Mouse (Mus musculus): ENCODE measurements at regions not wholly inside any gene's neighbourhood (a gene's known extent, or its start where the extent isn't known, plus 50 kb on each side); places are given as distances from the start of the nearest gene placed in this dataset.
A peak's percentile ranks its signal among the peaks of the same experiment; 100 is the strongest.

DNA sequence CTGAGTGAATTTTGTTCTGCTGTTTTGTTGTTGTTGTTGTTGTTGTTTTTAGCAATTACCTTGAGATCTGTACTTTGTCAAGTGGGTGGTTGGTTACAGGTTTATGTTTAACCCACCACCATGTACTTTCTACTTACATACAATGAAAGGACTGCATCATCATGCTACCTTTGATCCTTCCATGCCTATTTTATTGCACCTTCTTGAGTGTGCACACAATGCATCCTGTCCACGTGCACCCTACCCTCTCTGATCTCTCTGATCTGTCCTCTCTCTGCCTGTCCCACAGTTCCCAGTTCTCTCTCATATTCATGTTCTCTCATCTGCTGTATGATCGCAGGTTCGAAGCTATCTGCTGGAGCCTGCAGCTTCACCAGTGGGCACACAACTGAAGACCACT lies 59.9 kb upstream of the Gas1 start:
- DNase-seq (ENCODE audit: low read depth, low spot score) (no peak), ATAC-seq (no peak)
- ChIA-PET CTCF (no interaction called here), POLR2A (no interaction called here)
- TF ChIP-seq CTCF (IDR thresholded peaks at IDR 0.05) = no peak
- no peaks in the 10 kb centered on the region for H3K27me3 ChIP-seq
- in situ Hi-C loops (cut with MboI; ENCODE audit: low pct_unique_long_range_greater_than_20kb) = no loop called here

DNA sequence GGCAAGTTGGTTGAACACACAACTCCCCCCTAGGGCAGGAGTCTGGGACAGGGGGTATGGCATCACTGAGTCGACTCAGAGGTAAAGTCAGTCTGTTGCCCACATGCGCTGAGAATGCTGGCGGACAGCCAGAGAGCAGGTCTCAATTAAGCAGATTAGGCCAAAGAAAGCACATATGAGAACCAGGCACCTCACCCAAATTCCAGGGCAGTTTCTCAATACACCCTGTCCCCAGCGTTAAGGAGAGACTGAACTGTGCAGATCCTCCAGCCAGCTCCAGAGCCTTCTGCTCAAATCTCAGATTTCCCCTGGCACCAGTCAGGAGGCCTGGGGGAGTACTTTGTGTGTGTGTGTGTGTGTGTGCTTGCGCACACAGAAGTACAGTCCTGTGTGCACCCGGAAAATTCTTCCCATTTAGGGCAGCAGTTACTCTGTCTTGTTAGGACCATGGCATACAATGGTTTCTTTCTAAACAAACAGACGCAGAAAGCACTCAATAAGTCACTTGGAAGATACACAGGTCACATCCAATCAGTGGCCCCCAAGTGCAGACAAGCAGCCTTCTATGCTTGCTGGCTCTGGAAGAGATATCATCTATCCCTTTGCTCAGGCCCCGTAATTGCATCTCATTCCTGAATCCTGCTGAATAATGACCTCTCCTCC lies 65.4 kb upstream of the Gas1 start:
- peak; percentile 39 for DNase-seq (ENCODE audit: low read depth, low spot score)
- ChIA-PET POLR2A (no interaction called here), CTCF (interaction anchor here (1.6 kb wide), 1 partner anchor 12 kb away, joined by 5 read pairs; no protein-coding TSS in a partner anchor)
- in situ Hi-C loops (cut with MboI; ENCODE audit: low pct_unique_long_range_greater_than_20kb) = no loop called here
- no peak for TF ChIP-seq CTCF (IDR thresholded peaks at IDR 0.05)
- H3K27me3 ChIP-seq = no peaks in the 10 kb centered on the region
- ATAC-seq = peak; percentile 51

DNA sequence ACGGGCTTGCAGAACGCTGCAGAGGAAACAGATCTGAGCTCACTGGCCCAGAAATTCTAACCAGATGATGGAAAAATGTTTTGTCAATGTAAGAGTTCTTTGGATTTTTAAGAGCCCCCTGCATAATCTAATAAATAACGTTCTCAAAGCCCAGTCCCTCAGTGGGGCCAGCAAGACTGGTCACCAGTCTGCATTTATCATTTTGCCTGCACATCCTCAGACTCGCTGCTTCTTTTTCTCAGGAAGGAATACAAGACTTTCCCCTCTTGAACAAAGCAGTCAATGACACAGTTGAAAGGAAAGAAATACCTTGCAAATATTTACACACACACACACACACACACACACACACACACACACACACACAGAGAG lies 65.9 kb upstream of the Gas1 start:
- POLR2A ChIA-PET = no interaction called here
- CTCF ChIA-PET = interaction anchor here (1.6 kb wide), 1 partner anchor 11 kb away, joined by 5 read pairs; no protein-coding TSS in a partner anchor
- DNase-seq (ENCODE audit: low read depth, low spot score) = no peak
- no peak for TF ChIP-seq CTCF (IDR thresholded peaks at IDR 0.05)
- no peaks in the 10 kb centered on the region for H3K27me3 ChIP-seq
- in situ Hi-C loops (cut with MboI; ENCODE audit: low pct_unique_long_range_greater_than_20kb) = no loop called here
- ATAC-seq = no peak

DNA sequence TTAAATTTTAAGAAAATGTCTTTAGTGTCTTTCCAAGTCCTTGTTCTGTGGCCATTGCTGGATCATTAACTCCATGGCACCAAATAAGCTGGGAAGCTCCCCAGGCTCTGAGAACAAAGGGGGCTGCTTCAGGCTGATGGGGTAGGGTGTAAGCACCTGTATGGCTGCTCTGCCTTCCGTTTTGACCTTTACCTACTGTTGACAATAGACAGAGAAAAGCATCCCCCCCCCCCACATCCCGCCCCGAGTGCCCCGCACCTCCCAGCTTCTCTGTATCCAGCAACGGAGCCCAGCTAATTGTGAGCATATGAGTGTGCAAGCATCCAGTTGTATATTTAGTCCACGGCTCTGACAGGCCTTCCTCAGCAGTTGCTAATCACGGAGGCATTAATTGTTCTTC lies 78.0 kb upstream of the Gas1 start:
- DNase-seq (ENCODE audit: low read depth, low spot score) (no peak), ATAC-seq (no peak)
- POLR2A ChIA-PET = no interaction called here
- TF ChIP-seq CTCF (IDR thresholded peaks at IDR 0.05) = no peak
- CTCF ChIA-PET = interaction anchor here (1.3 to 1.7 kb wide), 3 partner anchors 13 to 69 kb away, joined by 3 to 5 read pairs (median 4); no protein-coding TSS in a partner anchor
- in situ Hi-C loops (cut with MboI; ENCODE audit: low pct_unique_long_range_greater_than_20kb) = no loop called here
- no peaks in the 10 kb centered on the region for H3K27me3 ChIP-seq

DNA sequence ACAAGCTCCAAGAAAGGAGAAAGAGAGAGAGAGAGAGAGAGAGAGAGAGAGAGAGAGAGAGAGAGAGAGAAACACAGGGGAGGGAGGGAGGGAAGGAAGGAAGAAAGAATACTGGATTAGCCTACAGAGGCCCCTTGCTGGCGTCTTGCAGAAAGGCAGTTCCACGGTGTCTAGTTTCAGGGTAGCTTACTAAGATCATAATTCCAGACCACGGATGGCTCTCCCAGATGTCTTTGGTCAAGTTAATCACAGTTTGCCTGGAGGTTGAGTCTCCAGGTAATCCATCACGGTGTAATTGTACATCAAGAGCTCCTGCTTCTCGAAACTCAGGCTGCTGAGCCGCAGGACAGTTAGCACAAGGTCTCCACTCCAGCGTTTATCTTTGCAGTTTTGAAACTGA lies 78.5 kb upstream of the Gas1 start:
- TF ChIP-seq CTCF (IDR thresholded peaks at IDR 0.05) = no peak
- DNase-seq (ENCODE audit: low read depth, low spot score) (no peak), ATAC-seq (no peak)
- CTCF ChIA-PET = interaction anchor here (1.1 kb wide), 1 partner anchor 62 kb away, joined by 3 read pairs; no protein-coding TSS in a partner anchor
- POLR2A ChIA-PET = no interaction called here
- no peaks in the 10 kb centered on the region for H3K27me3 ChIP-seq
- in situ Hi-C loops (cut with MboI; ENCODE audit: low pct_unique_long_range_greater_than_20kb) = no loop called here

DNA sequence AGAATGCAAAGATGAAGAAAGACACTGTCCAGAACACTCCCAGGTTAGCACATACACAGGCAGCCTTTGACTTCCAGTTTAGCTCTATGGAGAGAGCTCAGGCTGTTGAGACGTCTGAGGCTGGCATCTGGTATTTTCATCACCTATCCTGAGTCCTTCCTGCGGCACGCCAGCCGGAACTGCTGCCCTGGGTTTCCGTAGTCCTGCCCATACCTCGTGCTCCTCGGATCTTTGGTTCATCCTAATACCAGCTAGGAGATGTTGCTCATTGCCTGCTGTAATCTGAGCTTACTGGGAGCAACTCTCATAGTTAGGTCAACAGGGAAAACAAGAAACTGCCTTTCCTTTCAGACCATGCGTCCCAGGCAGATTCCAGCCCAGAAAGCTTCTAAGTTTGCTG lies 79.8 kb upstream of the Gas1 start:
- POLR2A ChIA-PET = no interaction called here
- ATAC-seq (no peak), DNase-seq (ENCODE audit: low read depth, low spot score) (no peak)
- in situ Hi-C loops (cut with MboI; ENCODE audit: low pct_unique_long_range_greater_than_20kb) = no loop called here
- no peak for TF ChIP-seq CTCF (IDR thresholded peaks at IDR 0.05)
- H3K27me3 ChIP-seq = no peaks in the 10 kb centered on the region
- CTCF ChIA-PET = interaction anchor here (1.1 kb wide), 1 partner anchor 64 kb away, joined by 3 read pairs; no protein-coding TSS in a partner anchor

DNA sequence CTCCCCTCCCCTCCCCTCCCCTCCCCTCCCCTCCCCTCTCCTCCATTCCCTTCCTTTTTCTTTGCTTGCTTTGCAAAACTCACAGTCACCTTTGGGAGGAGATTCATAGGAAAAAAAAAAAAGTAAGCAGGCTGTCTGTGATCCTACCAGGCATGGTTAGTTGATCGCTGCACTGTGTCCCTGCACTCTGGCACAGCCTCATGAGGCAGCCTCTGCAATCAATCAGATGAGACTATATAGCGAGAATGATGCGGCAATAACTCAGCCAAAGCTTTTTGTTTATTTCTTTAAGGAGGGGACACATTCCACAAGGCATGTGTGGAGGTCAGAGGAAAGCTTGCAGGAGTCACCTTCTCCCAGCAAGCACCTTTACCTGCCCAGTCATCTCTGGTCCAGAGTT lies 80.7 kb upstream of the Gas1 start:
- ATAC-seq (no peak), DNase-seq (ENCODE audit: low read depth, low spot score) (no peak)
- CTCF ChIA-PET = no interaction called here
- no peaks in the 10 kb centered on the region for H3K27me3 ChIP-seq
- POLR2A ChIA-PET = no interaction called here
- in situ Hi-C loops (cut with MboI; ENCODE audit: low pct_unique_long_range_greater_than_20kb) = no loop called here
- TF ChIP-seq CTCF (IDR thresholded peaks at IDR 0.05) = no peak

DNA sequence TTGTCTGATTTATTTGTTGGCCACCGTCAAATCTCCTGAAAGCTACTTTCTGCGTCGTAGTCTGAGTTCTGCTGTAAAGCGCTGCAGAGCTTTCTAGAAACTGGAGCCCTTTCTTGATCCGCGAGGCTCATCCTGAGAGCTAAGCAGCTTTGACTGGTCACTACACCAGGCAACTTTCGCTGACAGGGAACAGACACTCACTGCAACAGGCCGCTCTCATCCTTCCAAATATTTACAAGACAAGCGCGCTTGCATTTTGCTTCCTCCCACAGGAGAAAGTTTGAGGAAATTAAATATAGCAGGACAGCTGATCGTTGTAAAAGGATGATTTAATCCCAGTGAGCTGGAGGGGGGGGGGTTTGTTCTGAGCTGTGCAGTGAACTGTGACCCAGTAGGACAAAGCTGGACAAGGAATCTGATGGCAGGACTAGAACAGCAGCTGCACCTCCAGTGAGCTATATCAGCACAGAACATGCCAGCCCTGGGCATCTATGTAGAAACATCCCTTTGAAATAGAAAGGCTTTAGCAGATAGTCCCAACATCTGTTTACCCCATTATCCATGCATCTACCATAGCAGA lies 85.4 kb upstream of the Gas1 start:
- no peaks in the 10 kb centered on the region for H3K27me3 ChIP-seq
- DNase-seq (ENCODE audit: low read depth, low spot score) (no peak), ATAC-seq (no peak)
- TF ChIP-seq CTCF (IDR thresholded peaks at IDR 0.05) = no peak
- ChIA-PET POLR2A (interaction anchor here (0.5 kb wide), 1 partner anchor 81 kb away, joined by 4 read pairs; no protein-coding TSS in a partner anchor), CTCF (interaction anchor here (1.0 kb wide), 1 partner anchor 10 kb away, joined by 3 read pairs; no protein-coding TSS in a partner anchor)
- in situ Hi-C loops (cut with MboI; ENCODE audit: low pct_unique_long_range_greater_than_20kb) = no loop called here

DNA sequence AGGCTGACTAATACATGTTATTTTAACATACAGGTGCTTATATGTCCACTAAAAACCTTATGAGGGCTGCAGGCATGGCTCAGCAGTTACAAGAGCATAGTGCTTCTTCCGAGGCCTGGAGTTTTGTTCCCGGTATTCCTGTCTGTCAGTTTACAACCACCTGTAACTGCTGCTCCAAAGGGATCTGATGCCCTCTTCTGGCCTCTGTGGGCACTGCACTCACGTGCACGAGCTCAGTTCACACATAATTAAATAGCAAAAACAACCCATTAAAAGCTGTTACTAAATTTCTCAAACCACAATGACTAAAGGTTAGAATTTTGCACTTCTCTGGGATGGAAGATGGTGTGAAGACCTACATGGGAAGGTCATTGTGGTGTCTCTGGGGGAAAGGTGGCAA lies 87.3 kb upstream of the Gas1 start:
- no peak for ATAC-seq
- H3K27me3 ChIP-seq = no peaks in the 10 kb centered on the region
- ChIA-PET POLR2A (no interaction called here), CTCF (interaction anchor here (1.2 kb wide), 1 partner anchor 71 kb away, joined by 4 read pairs; no protein-coding TSS in a partner anchor)
- in situ Hi-C loops (cut with MboI; ENCODE audit: low pct_unique_long_range_greater_than_20kb) = no loop called here
- TF ChIP-seq CTCF (IDR thresholded peaks at IDR 0.05) = peak; percentile 44
- no peak for DNase-seq (ENCODE audit: low read depth, low spot score)

DNA sequence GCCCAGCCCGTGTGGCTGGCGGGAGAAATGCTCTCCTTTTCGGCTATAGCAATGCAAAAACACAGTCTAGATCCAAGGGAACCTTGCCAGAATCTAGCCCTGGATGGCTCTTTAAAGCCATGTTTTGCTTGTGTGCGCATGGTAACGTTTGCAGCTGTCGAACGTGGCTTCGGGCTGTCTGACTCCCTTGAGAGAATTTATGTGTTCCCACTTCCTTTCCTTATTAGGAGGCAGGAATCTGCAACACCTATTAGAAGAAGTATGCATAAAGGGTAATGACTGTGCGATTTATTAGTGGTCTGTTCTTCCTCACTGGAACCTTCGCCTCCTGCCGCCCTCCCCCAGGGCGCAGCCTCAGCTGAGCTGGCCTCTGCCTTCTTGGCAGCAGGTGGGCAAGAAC lies 90.4 kb upstream of the Gas1 start:
- TF ChIP-seq CTCF (IDR thresholded peaks at IDR 0.05) = no peak
- ATAC-seq (peak; percentile 54), DNase-seq (ENCODE audit: low read depth, low spot score) (no peak)
- no peaks in the 10 kb centered on the region for H3K27me3 ChIP-seq
- in situ Hi-C loops (cut with MboI; ENCODE audit: low pct_unique_long_range_greater_than_20kb) = no loop called here
- ChIA-PET POLR2A (no interaction called here), CTCF (no interaction called here)

DNA sequence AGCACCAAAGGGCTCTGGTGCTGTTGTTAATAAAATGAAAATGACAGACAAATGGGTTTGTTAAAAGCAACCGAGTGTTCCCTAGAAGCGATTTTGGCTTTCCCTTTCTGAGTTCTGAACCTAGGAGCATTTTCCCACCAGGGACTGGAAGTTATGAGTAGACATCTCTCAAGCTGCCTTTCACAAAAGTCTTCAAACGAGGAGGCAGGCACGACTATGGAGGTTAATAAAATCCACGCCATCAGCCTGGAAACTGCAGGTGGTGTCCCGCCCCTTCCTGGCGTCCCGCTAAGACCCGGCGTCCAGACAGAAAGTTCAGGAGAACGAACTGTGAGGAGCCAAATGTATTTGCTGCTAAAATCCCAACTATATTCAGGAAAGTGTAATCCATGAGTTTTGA lies 91.1 kb upstream of the Gas1 start:
- POLR2A ChIA-PET = no interaction called here
- in situ Hi-C loops (cut with MboI; ENCODE audit: low pct_unique_long_range_greater_than_20kb) = no loop called here
- DNase-seq (ENCODE audit: low read depth, low spot score) (no peak), ATAC-seq (no peak)
- no peak for TF ChIP-seq CTCF (IDR thresholded peaks at IDR 0.05)
- CTCF ChIA-PET = no interaction called here
- H3K27me3 ChIP-seq = no peaks in the 10 kb centered on the region
